Mouse (Mus musculus) ES-E14 (cell line): ENCODE results near the gene Lrrc55. TPM values are rescaled to one million over a fixed set of nuclear protein-coding genes. Genes with fewer than 3 reads are reported as not detected.

Source experiments
- DNase-seq: peaks from one replicate; pipeline ENCODE4 v3.0.0-alpha.2; 2013; ENCODE audit warnings: low read depth, low spot score
- H3K27ac ChIP-seq: 2 replicates; pipeline ENCODE4 v1.5.1; 2012; ENCODE audit warnings: low read depth, mild to moderate bottlenecking, low read length, moderate library complexity, mixed read lengths; ENCODE audit not compliant: poor library complexity, insufficient read depth, severe bottlenecking
- H3K36me3 ChIP-seq: 2 replicates; pipeline ENCODE4 v1.6.1; 2012; ENCODE audit warnings: mild to moderate bottlenecking, low read length, moderate library complexity, mixed read lengths; ENCODE audit not compliant: control insufficient read depth, poor library complexity, insufficient read depth, severe bottlenecking
- H3K4me1 ChIP-seq, 2 experiments: fragments of 150-350 bp in 1 of 2; sonication (generic) in 1 of 2; 2 replicates each; pipeline ENCODE4 v1.6.1; 2012; ENCODE audit warnings: low read length in 2 of 2, mild to moderate bottlenecking in 1 of 2, mixed read lengths in 1 of 2; ENCODE audit not compliant: control insufficient read depth in 2 of 2, insufficient read depth in 2 of 2, poor library complexity in 1 of 2
- H3K4me3 ChIP-seq, 2 experiments: fragments of 150-350 bp in 1 of 2; sonication (generic) in 1 of 2; 2 replicates each; pipeline ENCODE4 v1.5.1; 2012; ENCODE audit warnings: low read length in 2 of 2, low read depth in 1 of 2, mild to moderate bottlenecking in 1 of 2, mixed read lengths in 1 of 2; ENCODE audit not compliant: insufficient read depth in 1 of 2, poor library complexity in 1 of 2, severe bottlenecking in 1 of 2
- H3K9ac ChIP-seq: 2 replicates; pipeline ENCODE4 v1.6.1; 2012; ENCODE audit warnings: low read depth, mild to moderate bottlenecking, low read length, mixed read lengths; ENCODE audit not compliant: poor library complexity, insufficient read depth, severe bottlenecking
- H3K9me3 ChIP-seq: fragments of 150-350 bp; sonication (generic); 2 replicates; pipeline ENCODE4 v1.6.1; 2012; ENCODE audit warnings: low read depth, mild to moderate bottlenecking, low read length; ENCODE audit not compliant: control insufficient read depth, insufficient read depth
- CHD2 ChIP-seq: IDR thresholded peaks from 2 replicates; pipeline ENCODE4 v1.6.1; 2014; ENCODE audit warnings: mild to moderate bottlenecking, low read depth, low read length, inconsistent platforms
- HCFC1 ChIP-seq: IDR thresholded peaks from 2 replicates; pipeline ENCODE4 v1.6.1; 2012; ENCODE audit warnings: low read length, inconsistent platforms, borderline replicate concordance; ENCODE audit not compliant: insufficient read depth
- MAFK ChIP-seq: IDR thresholded peaks from 2 replicates; pipeline ENCODE4 v1.6.1; 2014; ENCODE audit warnings: mild to moderate bottlenecking, low read depth, low read length, inconsistent platforms; ENCODE audit not compliant: insufficient read depth
- ZC3H11A ChIP-seq: IDR thresholded peaks from 2 replicates; pipeline ENCODE4 v1.6.1; 2012; ENCODE audit warnings: low read depth, mild to moderate bottlenecking, inconsistent platforms, low read length, borderline replicate concordance
- ZNF384 ChIP-seq: IDR thresholded peaks from 2 replicates; pipeline ENCODE4 v1.6.1; 2012; ENCODE audit warnings: low read depth, low read length, inconsistent platforms
- in situ Hi-C, 2 experiments: fragments of 600-800 bp; cut with MboI; formaldehyde crosslinking; loops; one replicate each; pipeline ENCODE4 v1.15.1; 2025; ENCODE audit warnings: low sequenced_read_pairs in 2 of 2, inconsistent platforms in 1 of 2; ENCODE audit not compliant: unreplicated experiment in 2 of 2
- total RNA-seq: library from RNA; depleted of rRNA; stranded (reverse); fragments of 300-350 nt; gene quantifications from 2 replicates; pipeline ENCODE4 v1.2.3, GENCODE M21; 2012

Gene Lrrc55
- total RNA-seq, 1 experiment, result 0.36 TPM

DNA sequence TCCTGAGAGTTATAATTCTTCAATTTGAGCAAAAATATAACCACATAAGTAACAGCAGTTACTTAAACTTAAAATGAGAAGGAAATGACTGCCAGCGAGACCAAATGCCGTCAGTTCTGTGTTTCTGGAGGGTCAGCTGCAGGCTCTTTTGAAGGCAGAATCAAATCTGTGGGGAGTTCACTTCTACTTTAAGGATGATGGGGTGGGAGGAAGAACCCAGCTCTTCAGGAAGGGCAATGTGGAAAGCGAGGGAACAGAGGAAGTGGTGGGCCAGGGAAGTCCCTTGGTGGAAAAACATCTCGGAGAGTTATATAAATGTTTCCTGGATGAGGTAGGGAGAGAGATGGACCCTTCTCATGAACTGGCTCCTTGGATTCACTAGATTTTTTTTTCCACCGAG is 40.9 kb downstream of the Lrrc55 start:
- in situ Hi-C loops, result no loop called here
- H3K4me3 ChIP-seq, result no peak overlapping the region
- H3K9ac ChIP-seq, result no peak overlapping the region
- DNase-seq, result no peak
- H3K36me3 ChIP-seq, result no peaks in the 10 kb centered on the region
- TF ChIP-seq CHD2 (no peak), MAFK (no peak), ZC3H11A (no peak), ZNF384 (no peak), HCFC1 (no peak)
- no peak overlapping the region for H3K27ac ChIP-seq
- no peaks in the 10 kb centered on the region for H3K4me1 ChIP-seq
- no peaks in the 10 kb centered on the region for H3K9me3 ChIP-seq

DNA sequence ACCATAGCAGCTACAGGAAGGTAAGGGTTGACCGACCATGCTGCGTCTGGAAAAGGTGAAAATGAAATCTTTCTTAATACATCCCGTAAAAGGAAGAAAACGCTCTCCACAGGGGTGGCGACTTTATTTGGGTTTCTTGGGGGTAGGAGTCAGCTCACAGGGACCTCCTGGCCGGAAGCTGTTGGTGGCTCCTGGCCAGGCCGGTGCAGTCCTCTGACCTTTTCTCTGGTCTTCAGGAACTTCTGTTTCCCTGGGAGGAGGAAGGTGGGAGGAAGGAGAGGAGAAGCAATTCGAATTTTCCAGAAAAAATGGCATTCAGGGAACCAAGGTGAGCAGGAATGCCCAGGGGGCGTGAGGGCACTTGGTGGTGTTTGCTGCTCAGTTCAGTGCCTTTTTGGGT is 41.7 kb downstream of the Lrrc55 start:
- Histone ChIP-seq H3K36me3 (no peaks in the 10 kb centered on the region), H3K4me1 (no peaks in the 10 kb centered on the region), H3K9me3 (no peaks in the 10 kb centered on the region), H3K4me3 (no peak overlapping the region), H3K9ac (no peak overlapping the region), H3K27ac (no peak overlapping the region)
- TF ChIP-seq MAFK (no peak), ZC3H11A (no peak), CHD2 (no peak), HCFC1 (no peak), ZNF384 (no peak)
- in situ Hi-C loops, result no loop called here
- no peak for DNase-seq

DNA sequence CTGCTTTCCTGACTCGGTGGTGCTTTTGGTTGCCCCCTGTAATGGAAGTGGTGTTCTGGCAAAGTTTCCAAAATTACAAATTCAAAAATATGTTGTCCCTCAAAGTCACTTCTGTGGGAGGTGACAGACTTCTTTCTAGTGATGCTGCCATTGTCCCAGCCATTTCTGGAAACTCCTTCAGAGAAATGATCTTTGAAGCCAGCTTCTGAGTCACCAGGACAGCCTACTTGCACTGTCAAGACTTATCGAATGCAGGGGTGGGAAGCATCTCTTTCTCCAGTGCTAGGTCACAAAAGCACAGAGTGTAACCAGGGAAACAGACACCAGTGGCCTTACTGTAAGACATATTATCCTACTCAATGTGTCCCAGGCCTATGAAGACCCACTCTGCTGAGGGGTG is 45.8 kb downstream of the Lrrc55 start:
- H3K4me3 ChIP-seq, result no peak overlapping the region
- no peak overlapping the region for H3K9ac ChIP-seq
- H3K4me1 ChIP-seq, result no peaks in the 10 kb centered on the region
- no peak for DNase-seq
- H3K27ac ChIP-seq, result no peak overlapping the region
- H3K36me3 ChIP-seq, result no peaks in the 10 kb centered on the region
- in situ Hi-C loops, result no loop called here
- TF ChIP-seq HCFC1, result no peak
- no peak for TF ChIP-seq MAFK
- TF ChIP-seq ZNF384, result no peak
- no peak for TF ChIP-seq ZC3H11A
- TF ChIP-seq CHD2, result no peak
- H3K9me3 ChIP-seq, result no peaks in the 10 kb centered on the region

DNA sequence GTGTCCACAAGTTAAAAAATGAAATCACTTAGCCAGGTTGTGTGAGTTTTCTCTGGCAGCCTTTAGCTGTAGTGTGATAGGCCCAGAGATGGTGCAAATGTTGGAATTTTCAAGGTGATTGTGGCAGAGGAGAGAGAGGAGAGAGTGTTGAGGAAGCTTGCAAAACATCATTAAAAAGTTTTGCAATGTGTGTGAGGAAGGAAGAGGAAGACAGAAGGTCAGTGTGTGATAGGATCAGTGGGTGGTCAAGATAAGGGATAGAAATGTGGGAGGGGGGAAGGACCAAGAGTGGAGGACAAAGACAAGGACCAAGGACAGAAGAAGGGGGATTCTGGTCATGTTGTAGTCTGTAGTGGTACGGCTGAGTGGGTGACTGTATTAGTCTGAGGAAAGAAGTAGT is 46.6 kb downstream of the Lrrc55 start:
- in situ Hi-C loops, result no loop called here
- TF ChIP-seq HCFC1, result no peak
- no peak for TF ChIP-seq ZNF384
- no peak for TF ChIP-seq MAFK
- no peak for TF ChIP-seq ZC3H11A
- TF ChIP-seq CHD2, result no peak
- H3K9me3 ChIP-seq, result no peaks in the 10 kb centered on the region

DNA sequence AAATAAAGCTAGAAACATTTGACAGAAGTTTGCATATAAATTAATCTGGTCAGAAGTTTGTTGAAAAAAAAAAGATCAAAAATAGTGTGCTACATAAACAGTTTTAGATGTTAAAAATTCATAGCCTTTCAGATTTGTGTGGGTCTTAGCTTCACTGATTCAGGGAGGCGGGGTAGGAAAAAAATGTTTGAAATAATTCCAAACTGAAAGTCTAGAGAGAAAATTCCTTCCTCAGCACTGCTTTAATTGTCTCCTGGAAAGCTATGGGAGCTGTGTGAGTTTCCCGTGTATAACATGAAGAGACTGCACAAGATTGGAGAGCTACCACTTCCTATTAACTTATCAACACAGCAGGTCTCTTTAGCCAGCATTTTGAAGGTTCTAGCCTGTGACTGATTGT is 49.5 kb downstream of the Lrrc55 start:
- H3K9ac ChIP-seq, result no peak overlapping the region
- no peak for TF ChIP-seq CHD2
- no peak for TF ChIP-seq HCFC1
- TF ChIP-seq ZC3H11A, result no peak
- no peak for TF ChIP-seq MAFK
- no peak for TF ChIP-seq ZNF384
- H3K27ac ChIP-seq, result no peak overlapping the region
- in situ Hi-C loops, result no loop called here
- no peaks in the 10 kb centered on the region for H3K4me1 ChIP-seq
- H3K9me3 ChIP-seq, result no peaks in the 10 kb centered on the region
- no peak overlapping the region for H3K4me3 ChIP-seq
- H3K36me3 ChIP-seq, result no peaks in the 10 kb centered on the region
- no peak for DNase-seq

More for the DNA sequence above, 46.6 kb downstream of the Lrrc55 start:
- Histone ChIP-seq H3K36me3 (no peaks in the 10 kb centered on the region), H3K9ac (no peak overlapping the region), H3K4me1 (no peaks in the 10 kb centered on the region), H3K27ac (no peak overlapping the region), H3K4me3 (no peak overlapping the region)
- no peak for DNase-seq
